Mouse (Mus musculus): ENCODE data around the gene Hmx2.
A peak's percentile ranks its signal among the peaks of the same experiment; 100 is the strongest.

Gene Hmx2

DNA sequence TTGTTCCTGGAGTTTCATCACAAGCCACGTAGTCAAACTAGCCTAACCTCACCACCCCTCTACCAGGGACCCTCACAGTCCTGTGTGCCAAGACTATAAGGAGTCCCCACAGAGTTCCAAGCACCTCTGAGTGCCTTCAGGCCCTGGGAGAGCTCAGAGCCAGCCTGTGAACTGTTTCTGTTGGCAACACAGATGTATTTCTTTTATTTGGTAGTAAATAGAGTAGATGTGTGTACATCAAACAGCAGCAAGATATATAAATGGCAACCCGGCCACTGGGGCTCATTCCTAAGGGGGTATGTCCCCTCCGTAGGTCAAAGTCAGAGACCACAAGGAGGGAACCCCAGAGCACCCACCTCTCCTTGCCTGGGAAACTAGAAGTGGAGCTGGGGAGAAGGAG, at the start of gene Hmx2:
TSS of gene Hmx2 (plus strand) at position 301 of the 400 bp plus-strand sequence.
- no peak for DNase-seq (ENCODE audit: low spot score)

DNA sequence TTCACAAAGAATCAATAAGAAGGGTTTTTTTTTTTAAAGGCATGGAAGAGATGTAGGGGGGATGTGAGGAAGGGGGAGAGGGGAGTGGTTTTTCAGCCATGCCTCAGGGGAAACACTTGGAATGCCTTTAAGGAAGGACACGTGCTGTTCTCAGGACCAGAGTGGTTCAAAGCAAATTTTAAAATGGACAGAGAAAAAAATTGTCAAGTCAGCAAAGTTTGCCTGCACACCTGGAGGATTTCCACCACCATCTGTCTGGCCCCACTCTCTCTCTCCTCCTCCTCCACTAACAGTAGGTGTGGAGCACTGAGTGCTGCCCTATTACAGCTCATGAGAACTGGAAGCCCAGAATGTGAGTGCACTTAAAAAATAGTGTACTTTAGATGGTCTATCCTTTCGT, 44.8 kb upstream of the Hmx2 start:
- no peak for DNase-seq (ENCODE audit: low spot score)

DNA sequence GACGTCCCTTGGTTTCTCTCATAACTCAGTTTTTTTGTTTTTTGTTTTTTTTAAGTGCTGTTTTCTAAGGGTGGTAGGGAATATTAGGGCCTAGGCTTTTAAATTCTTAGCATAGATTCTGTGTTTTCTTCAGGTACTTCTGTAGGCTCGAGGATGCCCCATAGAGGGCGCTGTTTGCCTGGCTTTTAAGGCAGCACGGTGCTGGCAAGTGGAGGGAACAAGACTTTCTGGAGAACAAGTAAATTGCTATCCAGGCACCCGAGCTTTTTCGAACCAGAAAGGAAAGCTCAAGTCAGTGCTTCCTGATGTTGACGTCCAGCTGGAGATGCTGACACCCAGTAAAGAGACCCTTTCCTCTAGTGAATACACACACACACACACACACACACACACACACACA, 8.6 kb upstream of the Hmx2 start:
- peak; percentile 80 for DNase-seq (ENCODE audit: low spot score)

DNA sequence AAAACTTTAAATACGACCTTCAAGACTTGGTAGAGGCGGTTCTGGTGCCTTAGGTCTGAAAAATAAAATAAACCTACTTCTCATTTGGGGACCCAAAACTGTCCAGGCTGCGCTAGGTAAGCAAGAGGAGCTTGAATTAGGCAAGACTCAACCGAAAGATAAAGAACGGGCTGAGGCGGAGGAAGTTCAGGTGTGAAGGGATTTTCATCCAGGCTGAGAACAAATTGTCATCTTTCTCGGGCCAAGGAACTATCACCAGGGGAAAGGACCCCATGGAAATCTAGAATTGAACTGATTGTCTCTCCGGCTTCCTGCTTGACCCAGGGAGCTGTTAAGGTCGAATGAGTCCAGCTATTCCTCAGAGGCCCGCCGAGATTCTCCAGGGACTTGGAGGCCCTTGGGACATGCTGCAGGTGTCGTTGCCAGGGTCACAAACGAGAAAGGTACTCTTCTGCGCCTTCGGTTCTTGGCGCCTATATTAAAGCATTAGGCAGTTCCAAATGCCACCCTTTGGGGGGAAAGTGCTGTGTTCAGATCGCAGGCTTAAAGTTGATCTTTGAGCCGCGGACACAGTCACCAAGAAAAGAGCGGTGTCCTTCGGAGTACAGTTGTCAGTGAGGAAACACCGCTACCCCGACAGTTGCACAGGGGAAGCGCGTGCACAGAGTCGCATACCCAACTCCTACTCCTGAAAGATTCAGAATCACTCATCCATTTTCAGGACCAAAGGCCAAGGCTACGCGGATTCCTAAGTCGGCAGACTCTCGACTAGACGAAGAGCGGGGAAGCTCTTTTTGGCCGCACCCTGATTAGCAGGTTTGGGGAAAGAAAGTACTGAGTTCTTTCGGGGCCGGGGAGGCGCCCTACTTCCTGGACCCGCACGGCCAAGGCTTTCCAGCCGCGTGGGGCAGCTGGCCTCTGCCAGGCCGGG, 7.1 kb upstream of the Hmx2 start:
- no peak for DNase-seq (ENCODE audit: low spot score)

DNA sequence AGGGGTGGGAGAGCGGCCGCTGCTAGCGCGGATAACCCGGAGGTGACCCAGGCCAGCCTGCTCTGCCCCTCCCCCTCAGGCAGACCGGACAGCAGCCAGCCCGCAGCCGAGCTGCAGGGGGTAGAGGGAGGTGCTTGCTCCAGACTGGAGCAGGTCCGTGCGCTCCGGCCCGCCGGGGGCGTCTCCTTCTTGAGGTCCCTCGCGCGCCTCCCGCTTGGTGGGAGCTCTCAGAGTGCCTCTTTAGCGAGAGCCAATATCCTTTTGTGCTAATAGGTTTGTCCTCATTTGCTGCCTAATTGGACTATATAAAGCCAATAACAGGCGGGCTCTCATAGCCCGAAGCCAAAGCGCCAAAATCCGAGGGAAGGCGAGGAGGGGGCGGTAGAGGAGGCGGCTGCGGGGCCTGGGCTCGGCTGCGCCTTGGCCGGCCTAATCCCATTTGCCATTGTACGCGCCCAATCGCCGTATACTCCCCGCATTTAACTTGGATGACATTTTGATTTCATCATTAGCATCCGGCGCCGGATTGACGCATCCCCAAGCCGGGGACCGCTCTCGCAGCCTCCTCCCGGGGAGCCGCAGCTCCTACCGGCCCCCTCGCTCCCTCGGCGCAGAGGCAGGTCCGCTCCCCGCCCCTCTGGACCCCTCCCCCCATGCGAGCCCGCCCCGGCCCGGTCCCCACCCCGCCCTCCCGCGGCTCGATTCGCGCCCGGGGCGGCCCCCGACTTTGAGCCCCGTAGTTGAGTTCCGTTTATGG, 6.3 kb upstream of the Hmx2 start, which contains the start of gene Hmx3:
TSS of gene Hmx3 (plus strand) at position 753 of the 757 bp plus-strand sequence.
- no peak for DNase-seq (ENCODE audit: low spot score)

DNA sequence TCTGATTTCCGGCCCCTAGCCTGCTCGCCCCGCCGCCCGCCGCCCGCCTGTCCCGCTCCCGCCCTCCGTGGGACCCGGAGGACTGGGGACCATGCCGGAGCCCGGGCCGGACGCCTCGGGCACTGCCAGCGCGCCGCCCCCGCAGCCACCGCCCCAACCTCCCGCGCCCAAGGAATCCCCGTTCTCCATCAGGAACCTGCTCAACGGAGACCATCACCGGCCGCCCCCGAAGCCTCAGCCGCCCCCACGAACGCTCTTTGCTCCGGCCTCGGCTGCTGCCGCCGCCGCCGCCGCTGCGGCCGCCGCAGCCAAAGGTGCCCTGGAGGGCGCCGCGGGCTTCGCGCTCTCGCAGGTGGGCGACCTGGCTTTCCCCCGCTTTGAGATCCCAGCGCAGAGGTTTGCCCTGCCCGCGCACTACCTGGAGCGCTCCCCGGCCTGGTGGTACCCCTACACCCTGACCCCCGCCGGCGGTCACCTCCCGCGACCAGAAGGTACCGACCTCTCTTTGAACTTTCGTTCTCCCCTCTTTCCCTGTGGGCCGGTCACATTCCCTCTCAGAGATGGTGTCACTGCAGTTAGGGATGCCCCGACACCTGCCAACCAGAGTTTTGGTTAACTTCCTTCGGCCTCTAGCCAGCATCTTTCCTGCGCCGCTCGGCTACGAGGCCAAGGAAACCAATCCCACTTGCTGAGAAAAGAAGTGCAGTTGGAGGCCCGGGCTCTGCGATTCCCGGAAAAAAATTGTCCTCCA, 5.5 kb upstream of the Hmx2 start:
- no peak for DNase-seq (ENCODE audit: low spot score)

DNA sequence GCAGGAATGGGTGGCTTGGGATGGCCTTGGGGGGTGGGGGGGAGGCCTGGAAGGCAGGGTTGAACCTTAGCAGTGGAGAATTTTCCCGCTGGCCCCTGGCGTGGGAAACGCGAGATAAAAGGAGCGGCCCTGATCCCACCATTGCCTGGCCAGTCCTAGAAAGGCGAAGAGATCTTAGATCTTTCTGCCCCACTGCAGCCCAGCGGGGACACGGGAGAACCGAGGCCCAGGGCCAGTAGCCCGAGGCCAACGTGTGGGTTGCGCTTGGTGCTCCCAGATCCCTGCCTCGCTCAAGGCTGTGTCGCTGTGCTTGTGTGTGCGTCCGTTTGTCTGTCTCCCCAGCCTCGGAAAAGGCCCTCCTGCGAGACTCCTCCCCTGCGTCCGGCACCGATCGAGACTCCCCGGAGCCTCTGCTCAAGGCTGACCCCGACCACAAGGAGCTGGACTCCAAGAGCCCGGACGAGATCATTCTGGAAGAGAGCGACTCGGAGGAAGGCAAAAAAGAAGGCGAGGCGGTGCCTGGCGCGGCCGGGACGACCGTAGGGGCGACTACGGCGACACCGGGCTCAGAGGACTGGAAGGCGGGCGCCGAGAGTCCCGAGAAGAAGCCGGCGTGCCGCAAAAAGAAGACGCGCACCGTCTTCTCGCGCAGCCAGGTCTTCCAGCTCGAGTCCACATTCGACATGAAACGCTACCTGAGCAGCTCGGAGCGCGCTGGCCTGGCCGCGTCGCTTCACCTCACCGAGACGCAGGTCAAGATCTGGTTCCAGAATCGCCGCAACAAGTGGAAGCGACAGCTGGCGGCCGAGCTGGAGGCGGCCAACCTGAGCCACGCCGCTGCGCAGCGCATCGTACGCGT, 4.7 kb upstream of the Hmx2 start:
- DNase-seq (ENCODE audit: low spot score), result no peak

DNA sequence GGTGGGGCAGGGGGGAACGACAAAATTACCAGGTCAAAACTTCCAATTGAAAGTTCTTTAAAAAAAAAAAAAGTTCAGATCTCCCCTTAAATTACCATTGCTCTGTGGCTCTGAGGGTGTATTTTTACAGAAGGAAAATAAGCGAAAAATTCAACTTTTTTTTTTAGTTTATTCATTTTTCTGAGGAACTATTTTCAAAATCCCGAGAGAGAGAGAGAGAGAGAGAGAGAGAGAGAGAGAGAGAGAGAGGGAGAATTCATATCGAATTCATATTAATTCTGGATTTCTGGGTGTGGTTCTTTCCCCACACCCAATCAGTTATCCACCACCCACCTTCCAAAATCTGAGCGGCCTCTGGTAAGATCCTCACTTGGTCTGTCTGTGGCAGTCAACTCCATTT, 3.7 kb upstream of the Hmx2 start:
- no peak for DNase-seq (ENCODE audit: low spot score)

DNA sequence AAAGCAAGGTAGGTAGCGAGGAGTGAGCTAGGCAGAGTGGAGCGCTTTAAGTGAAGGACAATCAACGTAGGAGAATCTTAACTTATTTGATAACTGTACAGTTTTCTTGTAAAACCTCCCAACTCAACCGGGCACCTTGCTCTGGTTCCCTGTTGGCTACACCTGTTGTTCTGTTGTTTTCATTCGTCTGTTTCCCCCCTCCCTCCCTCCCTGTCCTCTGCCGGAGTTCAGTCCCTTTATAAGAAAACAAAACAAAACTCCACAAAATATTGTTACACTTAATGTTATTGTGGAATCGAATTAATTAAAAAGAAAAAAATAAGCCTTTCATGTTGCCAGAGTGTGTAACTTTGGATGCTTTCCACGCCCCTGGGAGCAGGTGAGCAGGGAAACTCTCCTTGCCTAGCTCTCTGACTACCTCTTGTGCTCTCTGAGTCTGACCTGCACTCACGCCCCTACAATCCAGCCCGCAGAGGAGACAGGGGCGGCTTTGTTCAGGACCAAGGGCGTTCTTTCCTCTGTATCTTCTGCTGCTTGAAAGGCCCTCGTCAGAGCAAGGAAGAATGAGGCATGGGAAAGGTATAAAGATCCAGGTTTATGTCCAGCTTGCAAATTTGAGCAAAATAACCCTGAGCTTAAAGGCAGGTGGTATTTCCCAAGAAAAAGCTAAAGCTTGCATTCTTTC, 2.7 kb upstream of the Hmx2 start:
- DNase-seq (ENCODE audit: low spot score), result no peak

DNA sequence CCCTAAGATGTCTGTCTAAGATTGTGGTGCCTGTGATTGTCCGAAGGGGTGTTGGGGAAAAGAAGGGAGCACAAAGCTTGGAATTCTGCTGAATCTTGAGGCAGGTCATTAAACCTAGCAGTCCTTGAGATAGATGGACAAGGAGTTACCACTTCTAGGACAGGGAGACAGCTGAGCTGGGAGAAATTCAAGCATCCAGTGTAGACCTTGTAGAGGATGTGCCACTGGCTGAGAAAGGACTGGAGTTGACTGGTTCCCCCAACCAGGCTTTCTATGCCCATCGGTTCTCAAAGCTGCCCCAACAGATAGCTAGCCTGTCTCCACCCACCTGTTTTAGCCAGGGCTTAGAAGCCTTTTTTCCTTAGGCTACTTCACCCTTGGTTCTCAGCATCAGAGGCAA, 2.1 kb upstream of the Hmx2 start:
- DNase-seq (ENCODE audit: low spot score), result no peak

DNA sequence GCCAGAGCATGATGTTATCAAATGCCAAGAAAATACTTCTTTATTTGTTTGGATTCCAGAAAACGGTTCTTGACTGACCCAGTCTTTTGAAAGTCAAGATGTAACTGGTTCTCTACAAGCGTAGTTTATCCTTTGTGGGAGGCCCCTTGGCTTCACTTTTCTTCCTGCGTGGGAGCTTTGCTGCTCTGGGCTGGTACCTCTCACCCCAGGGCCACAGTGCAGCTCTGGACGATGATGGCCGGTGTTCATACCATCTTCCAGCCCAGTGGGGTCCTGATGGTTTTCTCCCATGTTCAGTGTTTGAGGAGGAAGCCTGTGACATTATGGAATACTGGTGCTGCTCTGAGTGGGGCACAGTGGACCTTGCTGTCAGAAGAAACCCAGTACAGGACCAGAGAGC, 1.1 kb upstream of the Hmx2 start:
- DNase-seq (ENCODE audit: low spot score), result no peak

DNA sequence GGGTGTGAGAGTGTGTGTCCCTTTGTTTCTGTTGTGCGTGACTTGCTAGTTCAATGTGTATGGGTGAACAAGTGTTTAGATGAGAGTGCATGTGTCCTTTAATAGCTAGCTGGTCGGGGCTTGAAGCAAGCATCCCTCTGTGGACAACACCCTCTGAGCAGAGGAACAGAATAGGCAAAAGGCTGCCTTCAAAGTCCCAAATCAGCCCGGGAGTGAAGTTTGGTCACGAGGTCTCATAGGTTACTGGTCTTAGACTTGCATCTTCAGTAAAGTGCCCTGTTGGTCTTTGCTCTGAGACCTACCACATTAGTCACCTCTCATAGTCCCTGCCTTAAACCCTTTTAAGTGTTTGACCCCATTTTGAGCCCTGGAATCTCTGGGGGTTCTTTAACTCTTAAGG, 2.9 kb downstream of the Hmx2 start:
- DNase-seq (ENCODE audit: low spot score), result no peak

DNA sequence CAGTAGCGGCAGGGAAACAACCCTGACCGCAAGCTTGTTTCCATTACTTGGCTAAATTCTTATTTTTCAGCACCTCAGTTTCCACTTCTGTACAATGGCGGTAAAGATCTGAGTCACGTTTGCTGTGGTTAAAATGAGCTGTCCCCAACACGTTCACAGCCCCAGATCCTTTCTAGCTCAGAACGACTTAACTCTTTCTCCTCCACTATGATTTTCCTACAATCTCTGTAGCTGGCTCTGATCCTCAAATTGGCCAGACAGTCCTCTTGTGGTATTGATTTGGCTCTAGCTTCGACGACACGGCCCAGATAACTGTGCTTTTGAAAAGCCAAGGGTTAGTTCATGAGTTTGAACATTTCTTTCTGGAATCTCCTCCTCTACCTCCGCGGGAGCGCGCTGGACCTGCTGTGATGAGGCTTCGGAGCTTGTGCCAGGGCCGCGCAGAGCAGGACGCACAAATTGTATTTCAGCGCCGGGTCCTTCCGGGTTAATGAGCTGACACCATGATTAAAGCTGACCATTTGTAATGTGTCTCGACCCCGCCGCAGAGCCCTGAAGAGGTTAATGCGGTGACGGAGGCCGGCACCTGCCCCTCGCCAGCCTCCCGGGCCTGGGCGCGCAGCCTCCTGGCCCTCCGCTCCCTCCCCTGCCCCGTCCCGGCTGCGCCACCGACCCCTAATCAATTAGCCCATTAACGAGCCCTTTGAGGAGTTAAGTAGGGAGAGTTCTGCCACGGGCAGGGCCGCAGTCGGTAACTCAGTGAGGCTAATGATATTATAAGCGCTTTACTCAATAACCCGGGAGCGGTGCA, 3.6 kb downstream of the Hmx2 start:
- no peak for DNase-seq (ENCODE audit: low spot score)

DNA sequence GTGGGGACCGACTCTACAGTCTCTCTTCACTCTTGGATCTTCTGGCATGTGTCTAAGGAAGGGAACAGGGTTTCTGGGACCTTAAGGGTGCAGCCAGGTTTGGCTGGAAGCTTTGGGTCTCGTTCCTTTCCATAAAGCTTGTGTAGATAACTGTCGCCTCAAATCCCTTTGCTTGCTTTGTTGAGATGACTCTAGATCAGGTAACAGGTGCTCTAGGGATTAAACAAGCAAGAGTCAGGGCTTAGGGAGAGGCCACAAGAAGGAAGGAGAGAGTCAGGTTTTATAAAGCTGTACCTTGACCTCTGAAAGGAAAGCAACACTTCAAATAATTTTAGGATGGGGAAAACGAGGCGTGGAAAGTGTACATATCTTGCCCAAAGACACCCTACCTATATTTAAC, 4.2 kb downstream of the Hmx2 start:
- no peak for DNase-seq (ENCODE audit: low spot score)

DNA sequence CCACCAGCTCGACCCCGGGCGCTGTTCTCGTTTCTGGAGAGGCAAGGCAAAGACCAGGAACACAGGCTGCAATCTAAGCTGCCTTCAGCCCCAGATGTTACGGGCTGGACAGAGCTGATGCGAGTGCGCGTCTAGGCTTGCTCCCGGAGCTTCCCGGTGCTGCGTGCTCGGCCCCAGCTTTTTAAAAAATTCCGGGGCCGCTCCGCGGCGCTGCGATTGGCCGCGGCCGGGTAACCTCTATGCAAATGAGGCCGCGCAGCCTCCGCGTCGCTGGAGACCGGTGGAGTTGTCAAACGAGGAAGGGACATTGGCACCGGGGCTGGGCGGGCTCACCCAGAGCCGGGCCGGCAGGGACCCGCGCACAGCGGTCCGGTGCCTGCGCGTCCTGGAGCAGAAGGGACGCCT, 5.2 kb downstream of the Hmx2 start:
- DNase-seq (ENCODE audit: low spot score), result peak; percentile 32

DNA sequence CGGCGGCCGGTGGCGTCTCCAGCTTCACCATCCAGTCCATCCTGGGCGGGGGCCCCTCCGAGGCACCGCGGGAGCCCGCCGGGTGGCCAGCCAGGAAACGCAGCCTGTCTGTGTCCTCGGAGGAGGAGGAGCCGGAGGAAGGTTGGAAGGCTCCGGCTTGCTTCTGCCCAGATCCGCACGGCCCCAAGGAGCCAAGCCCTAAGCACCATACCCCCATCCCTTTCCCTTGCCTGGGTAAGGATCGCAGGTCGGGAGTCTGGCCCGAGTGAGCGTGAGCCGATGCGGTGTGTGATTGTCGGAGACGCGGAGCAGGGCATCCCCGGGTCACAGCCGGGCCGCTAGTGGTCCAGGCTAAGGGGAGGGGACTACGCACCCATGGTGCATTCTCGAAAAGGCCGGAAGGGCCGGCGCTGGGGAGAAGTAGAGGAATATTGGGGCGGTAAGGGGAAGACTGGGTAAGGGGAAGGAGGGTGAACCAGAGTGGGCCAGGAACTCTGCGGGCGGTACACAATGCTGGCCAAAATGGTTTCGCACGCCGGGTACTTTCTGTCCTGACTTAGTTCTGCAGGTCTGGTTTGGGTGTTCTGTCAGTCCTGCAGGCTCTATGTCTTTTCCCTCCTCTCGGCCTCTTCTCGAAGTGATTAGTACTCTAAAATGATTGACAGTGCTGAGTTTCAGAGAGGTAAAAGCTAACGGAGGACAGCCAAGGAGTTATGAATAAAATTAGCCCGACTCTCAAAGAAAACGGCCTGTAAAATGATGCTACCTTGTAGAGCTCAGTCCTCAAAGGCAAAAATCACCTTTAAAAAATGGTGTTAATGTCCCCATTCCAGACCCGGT, 6.0 kb downstream of the Hmx2 start:
- DNase-seq (ENCODE audit: low spot score), result no peak

DNA sequence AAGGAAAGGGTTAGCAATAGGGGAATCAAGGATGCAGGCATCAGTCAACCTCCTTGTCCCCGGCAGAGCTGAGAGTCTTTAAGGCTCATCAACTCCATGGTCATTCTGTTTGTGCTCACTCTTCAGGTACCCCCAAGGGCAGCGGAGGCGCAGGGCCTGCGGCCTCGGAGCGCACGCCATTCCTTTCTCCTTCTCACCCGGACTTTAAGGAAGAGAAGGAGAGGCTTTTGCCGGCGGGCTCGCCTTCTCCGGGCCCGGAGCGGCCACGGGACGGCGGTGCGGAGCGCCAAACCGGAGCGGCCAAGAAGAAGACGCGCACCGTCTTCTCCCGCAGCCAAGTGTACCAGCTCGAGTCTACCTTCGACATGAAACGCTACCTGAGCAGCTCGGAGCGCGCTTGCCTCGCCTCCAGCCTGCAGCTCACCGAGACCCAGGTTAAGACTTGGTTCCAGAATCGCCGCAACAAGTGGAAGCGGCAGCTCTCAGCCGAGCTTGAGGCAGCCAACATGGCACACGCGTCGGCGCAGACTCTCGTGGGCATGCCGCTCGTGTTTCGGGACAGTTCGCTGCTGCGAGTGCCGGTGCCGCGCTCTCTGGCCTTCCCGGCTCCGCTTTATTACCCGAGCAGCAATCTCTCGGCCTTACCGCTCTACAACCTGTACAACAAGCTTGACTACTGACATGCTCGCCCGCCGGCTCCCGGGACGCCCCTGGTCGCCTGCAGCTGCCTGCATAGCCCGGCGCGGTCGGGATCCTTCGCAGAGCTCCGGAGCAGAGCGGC, 6.9 kb downstream of the Hmx2 start:
- DNase-seq (ENCODE audit: low spot score), result no peak

DNA sequence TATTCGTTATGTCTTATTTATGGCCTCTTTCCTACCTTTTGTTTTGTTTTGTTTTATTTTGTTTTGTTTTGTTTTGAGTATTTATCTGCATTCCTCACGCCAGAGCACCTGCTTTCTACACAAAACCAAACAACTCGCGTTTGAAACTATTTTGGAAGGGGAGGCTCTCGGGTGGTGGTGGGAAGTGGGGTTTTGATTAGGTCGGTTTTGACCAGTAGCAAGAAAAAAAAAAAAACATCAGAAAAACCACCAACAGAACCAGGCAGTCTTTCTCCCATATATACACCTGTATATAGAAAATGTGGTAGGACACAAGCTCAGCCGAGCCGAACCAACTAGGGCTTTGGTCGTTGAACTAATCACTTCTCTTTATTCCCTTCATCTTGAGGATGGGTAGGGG, 7.5 kb downstream of the Hmx2 start:
- DNase-seq (ENCODE audit: low spot score), result no peak
